Mouse (Mus musculus) stomach, embryonic 16.5 days (tissue): ENCODE measurements around the gene Ubqln4. TPM values are rescaled to one million over a fixed set of nuclear protein-coding genes. Genes with fewer than 3 reads are reported as not detected.
A peak's percentile ranks its signal among the peaks of the same experiment; 100 is the strongest.

Experiments
- ATAC-seq: fragments of 200-750 bp; cut with Nextera tagmentation; 2 replicates; pipeline ENCODE4 v1.8.0; 2017; ENCODE audit warnings: moderate number of reproducible peaks, moderate TSS enrichment; ENCODE audit not compliant: insufficient read depth, low FRiP score
- H3K27ac ChIP-seq: fragments of 300-500 bp; sonication (generic); 2 replicates; pipeline ENCODE4 v1.5.1; 2014; ENCODE audit warnings: low read length
- H3K27me3 ChIP-seq: fragments of 300-500 bp; sonication (generic); 2 replicates; pipeline ENCODE4 v1.6.1; 2014; ENCODE audit warnings: low read length, control low read depth, mixed read lengths; ENCODE audit not compliant: control insufficient read depth, insufficient read depth
- H3K36me3 ChIP-seq: fragments of 300-500 bp; sonication (generic); 2 replicates; pipeline ENCODE4 v1.6.1; 2014; ENCODE audit warnings: low read length; ENCODE audit not compliant: control insufficient read depth, insufficient read depth
- H3K4me1 ChIP-seq: fragments of 300-500 bp; sonication (generic); 2 replicates; pipeline ENCODE4 v1.6.1; 2014; ENCODE audit warnings: low read length, control low read depth, mixed read lengths; ENCODE audit not compliant: control insufficient read depth, insufficient read depth
- H3K4me2 ChIP-seq: fragments of 300-500 bp; sonication (generic); 2 replicates; pipeline ENCODE4 v1.6.1; 2014; ENCODE audit warnings: low read depth, low read length, mixed read lengths
- H3K4me3 ChIP-seq: fragments of 300-500 bp; sonication (generic); replicated peaks from 2 replicates; pipeline ENCODE4 v1.5.1; 2014; ENCODE audit warnings: mild to moderate bottlenecking, low read length
- H3K9ac ChIP-seq: fragments of 300-500 bp; sonication (generic); 2 replicates; pipeline ENCODE4 v1.6.1; 2014; ENCODE audit warnings: low read length
- H3K9me3 ChIP-seq: fragments of 300-500 bp; sonication (generic); replicated peaks from 2 replicates; pipeline ENCODE4 v1.6.1; 2016; ENCODE audit warnings: low read length, control low read depth; ENCODE audit not compliant: control insufficient read depth
- WGBS: fragments of 180-500 bp; shearing (Covaris S2); extraction: QIAGEN DNeasy Blood & Tissue Kit; methylation state at CpG from one replicate; pipeline ENCODE4 v1.1.7; 2014; 5-methylcytosine and 5-hydroxymethylcytosine counted together
- polyA plus RNA-seq: library from polyadenylated mRNA; unstranded; fragments of >200 nt; fragmentation: Nextera tagmentation; extraction: Ambion mirVana; gene quantifications from 2 replicates; pipeline ENCODE4 v1.2.1, GENCODE M21; 2015

Gene Ubqln4
- polyA plus RNA-seq, 1 experiment from 2014 or later, result 33.3 TPM

- Histone ChIP-seq H3K27ac (peak overlapping the region; percentile 73), H3K4me1 (peaks cover 46% of the 10 kb centered on the region), H3K27me3 (no peaks in the 10 kb centered on the region), H3K4me2 (no peak overlapping the region; the same call in 1 of the 2 replicates), H3K4me3 (no peak overlapping the region), H3K9ac (peak overlapping the region; percentile 38; the same call in 1 of the 2 replicates), H3K9me3 (no peaks in the 10 kb centered on the region), H3K36me3 (no peaks in the 10 kb centered on the region)
- no peak for ATAC-seq
- WGBS, result 39% methylated on average over 6 of the region's 6 CpGs
Measured at GRCm38 (mm10) chr3:88512141-88512895, 41.2 kb upstream of the Ubqln4 start.

- peaks cover 46% of the 10 kb centered on the region for H3K4me1 ChIP-seq
- H3K9ac ChIP-seq, result peak overlapping the region; percentile 38; the same call in 1 of the 2 replicates
- H3K4me3 ChIP-seq, result no peak overlapping the region
- no peaks in the 10 kb centered on the region for H3K27me3 ChIP-seq
- H3K4me2 ChIP-seq, result no peak overlapping the region; the same call in 1 of the 2 replicates
- H3K36me3 ChIP-seq, result no peaks in the 10 kb centered on the region
- H3K27ac ChIP-seq, result peak overlapping the region; percentile 73
- H3K9me3 ChIP-seq, result no peaks in the 10 kb centered on the region
- ATAC-seq, result no peak
- 42% methylated on average over 12 of the region's 15 CpGs for WGBS
Measured at GRCm38 (mm10) chr3:88512896-88513545, 40.5 kb upstream of the Ubqln4 start.

GRCm38 (mm10) chr3:88513546-88514115, 39.9 kb upstream of the Ubqln4 start:
- 71% methylated on average over 7 of the region's 7 CpGs for WGBS
- no peak overlapping the region for H3K4me3 ChIP-seq
- H3K27ac ChIP-seq, result peak overlapping the region; percentile 28
- H3K4me2 ChIP-seq, result no peak overlapping the region
- ATAC-seq, result no peak
- peaks cover 46% of the 10 kb centered on the region for H3K4me1 ChIP-seq
- H3K27me3 ChIP-seq, result no peaks in the 10 kb centered on the region
- H3K36me3 ChIP-seq, result no peaks in the 10 kb centered on the region
- no peaks in the 10 kb centered on the region for H3K9me3 ChIP-seq
- H3K9ac ChIP-seq, result peak overlapping the region; percentile 36; the same call in 1 of the 2 replicates

GRCm38 (mm10) chr3:88514231-88515094, 39.1 kb upstream of the Ubqln4 start:
- Histone ChIP-seq H3K27ac (peak overlapping the region; percentile 28; the same call in 1 of the 2 replicates), H3K36me3 (no peaks in the 10 kb centered on the region), H3K4me1 (peaks cover 42% of the 10 kb centered on the region), H3K4me3 (no peak overlapping the region), H3K9ac (no peak overlapping the region), H3K4me2 (no peak overlapping the region), H3K9me3 (no peaks in the 10 kb centered on the region), H3K27me3 (no peaks in the 10 kb centered on the region)
- ATAC-seq, result no peak
- 70% methylated on average over 10 of the region's 10 CpGs for WGBS

GRCm38 (mm10) chr3:88515095-88515386, 38.5 kb upstream of the Ubqln4 start:
- Histone ChIP-seq H3K9me3 (no peaks in the 10 kb centered on the region), H3K4me1 (peaks cover 41% of the 10 kb centered on the region), H3K36me3 (no peaks in the 10 kb centered on the region), H3K9ac (no peak overlapping the region), H3K27ac (peak overlapping the region; percentile 16; the same call in 1 of the 2 replicates), H3K4me3 (no peak overlapping the region), H3K27me3 (no peaks in the 10 kb centered on the region), H3K4me2 (no peak overlapping the region)
- no peak for ATAC-seq
- 85% methylated on average over 2 of the region's 2 CpGs for WGBS

- H3K4me3 ChIP-seq, result no peak overlapping the region
- no peak for ATAC-seq
- peak overlapping the region; percentile 67; the same call in 1 of the 2 replicates for H3K27ac ChIP-seq
Measured at GRCm38 (mm10) chr3:88516407-88516806, 37.2 kb upstream of the Ubqln4 start.

GRCm38 (mm10) chr3:88518411-88518810, 35.1 kb upstream of the Ubqln4 start:
- Histone ChIP-seq H3K4me2 (no peak overlapping the region), H3K4me3 (no peak overlapping the region), H3K9me3 (no peaks in the 10 kb centered on the region), H3K36me3 (no peaks in the 10 kb centered on the region), H3K27me3 (no peaks in the 10 kb centered on the region), H3K9ac (no peak overlapping the region), H3K4me1 (peaks cover 14% of the 10 kb centered on the region), H3K27ac (no peak overlapping the region)
- 87% methylated on average over 4 of the region's 4 CpGs for WGBS
- ATAC-seq, result no peak

More at GRCm38 (mm10) chr3:88516407-88516806, 37.2 kb upstream of the Ubqln4 start:
- Histone ChIP-seq H3K4me2 (no peak overlapping the region), H3K27me3 (no peaks in the 10 kb centered on the region), H3K9ac (no peak overlapping the region), H3K4me1 (peaks cover 33% of the 10 kb centered on the region), H3K36me3 (no peaks in the 10 kb centered on the region), H3K9me3 (no peaks in the 10 kb centered on the region)
- WGBS, result 65% methylated on average over 2 of the region's 2 CpGs

- Histone ChIP-seq H3K36me3 (peaks cover 6% of the 10 kb centered on the region; the same call in 1 of the 2 replicates), H3K4me1 (no peaks in the 10 kb centered on the region), H3K4me3 (no peak overlapping the region), H3K27me3 (no peaks in the 10 kb centered on the region), H3K9ac (no peak overlapping the region), H3K9me3 (no peaks in the 10 kb centered on the region), H3K4me2 (no peak overlapping the region), H3K27ac (no peak overlapping the region)
- 68% methylated on average over 2 of the region's 2 CpGs for WGBS
- ATAC-seq, result no peak
Measured at GRCm38 (mm10) chr3:88520078-88520477, 33.5 kb upstream of the Ubqln4 start.
